Mouse (Mus musculus) liver, adult (tissue): ENCODE measurements around the gene Mki67.

ENCODE experiments used
- GATA4 ChIP-seq: IDR thresholded peaks from 2 replicates; pipeline ENCODE4 v1.6.1; 2014; ENCODE audit warnings: mild to moderate bottlenecking, low read length; ENCODE audit not compliant: insufficient replicate concordance

Mki67 gene

GRCm38 (mm10) chr7:135654288-135654687 is 61.9 kb downstream of the Mki67 start:
- no peak for TF ChIP-seq GATA4

- no peak for TF ChIP-seq GATA4
These were observed 62.6 kb downstream of the Mki67 start for GRCm38 (mm10) chr7:135653601-135654000.

GRCm38 (mm10) chr7:135652781-135653180 is 63.4 kb downstream of the Mki67 start:
- TF ChIP-seq GATA4, result no peak

- no peak for TF ChIP-seq GATA4
These were observed 64.2 kb downstream of the Mki67 start for GRCm38 (mm10) chr7:135651831-135652511.

- no peak for TF ChIP-seq GATA4
These were observed 66.1 kb downstream of the Mki67 start for GRCm38 (mm10) chr7:135650061-135650460.

GRCm38 (mm10) chr7:135649306-135649705 is 66.9 kb downstream of the Mki67 start:
- no peak for TF ChIP-seq GATA4

- no peak for TF ChIP-seq GATA4
These were observed 67.3 kb downstream of the Mki67 start for GRCm38 (mm10) chr7:135648821-135649220.

GRCm38 (mm10) chr7:135646976-135647375 is 69.2 kb downstream of the Mki67 start:
- no peak for TF ChIP-seq GATA4

GRCm38 (mm10) chr7:135644452-135644851 is 71.7 kb downstream of the Mki67 start:
- TF ChIP-seq GATA4, result no peak

GRCm38 (mm10) chr7:135641698-135642507 is 74.3 kb downstream of the Mki67 start:
- no peak for TF ChIP-seq GATA4
